Mouse (Mus musculus) intestine, embryonic 16.5 days (tissue): ENCODE results near the gene Eml5. TPM values are rescaled to one million over a fixed set of nuclear protein-coding genes. Genes with fewer than 3 reads are reported as not detected.

Source experiments
- ATAC-seq: fragments of 200-750 bp; cut with Nextera tagmentation; 2 replicates; pipeline ENCODE4 v1.8.0; 2017; ENCODE audit warnings: moderate TSS enrichment, moderate library complexity
- H3K27ac ChIP-seq: fragments of 300-500 bp; sonication (generic); 2 replicates; pipeline ENCODE4 v1.5.1; 2014; ENCODE audit warnings: mild to moderate bottlenecking, low read length
- H3K27me3 ChIP-seq: fragments of 300-500 bp; sonication (generic); replicated peaks from 2 replicates; pipeline ENCODE4 v1.6.1; 2014; ENCODE audit warnings: low read length, control low read depth, mixed read lengths; ENCODE audit not compliant: control insufficient read depth, insufficient read depth
- H3K36me3 ChIP-seq: fragments of 300-500 bp; sonication (generic); 2 replicates; pipeline ENCODE4 v1.6.1; 2014; ENCODE audit warnings: low read length, control low read depth; ENCODE audit not compliant: control insufficient read depth, insufficient read depth
- H3K4me1 ChIP-seq: fragments of 300-500 bp; sonication (generic); 2 replicates; pipeline ENCODE4 v1.6.1; 2014; ENCODE audit warnings: low read length, control low read depth, mixed read lengths; ENCODE audit not compliant: control insufficient read depth, insufficient read depth
- H3K4me2 ChIP-seq: fragments of 300-500 bp; sonication (generic); 2 replicates; pipeline ENCODE4 v1.6.1; 2014; ENCODE audit warnings: low read depth, low read length, control low read depth
- H3K4me3 ChIP-seq: fragments of 300-500 bp; sonication (generic); 2 replicates; pipeline ENCODE4 v1.5.1; 2014; ENCODE audit warnings: mild to moderate bottlenecking, low read length
- H3K9ac ChIP-seq: fragments of 300-500 bp; sonication (generic); 2 replicates; pipeline ENCODE4 v1.6.1; 2014; ENCODE audit warnings: low read depth, low read length
- H3K9me3 ChIP-seq: fragments of 300-500 bp; sonication (generic); 2 replicates; pipeline ENCODE4 v1.6.1; 2016; ENCODE audit warnings: low read length, control low read depth; ENCODE audit not compliant: control insufficient read depth
- WGBS: fragments of 180-500 bp; shearing (Covaris S2); extraction: QIAGEN DNeasy Blood & Tissue Kit; methylation state at CpG from one replicate; pipeline ENCODE4 v1.1.7; 2014; 5-methylcytosine and 5-hydroxymethylcytosine counted together
- polyA plus RNA-seq: library from polyadenylated mRNA; unstranded; fragments of >200 nt; fragmentation: Nextera tagmentation; extraction: Ambion mirVana; gene quantifications from 2 replicates; pipeline ENCODE4 v1.2.1, GENCODE M21; 2015

The Eml5 gene
- polyA plus RNA-seq, 1 experiment from 2014 or later, result 5.1 TPM

- Histone ChIP-seq H3K36me3 (no peaks in the 10 kb centered on the region), H3K4me3 (no peak overlapping the region), H3K9ac (no peak overlapping the region), H3K4me2 (no peak overlapping the region), H3K9me3 (no peaks in the 10 kb centered on the region), H3K27me3 (no peaks in the 10 kb centered on the region), H3K27ac (no peak overlapping the region), H3K4me1 (no peaks in the 10 kb centered on the region)
- 95% methylated on average over 3 of the region's 3 CpGs for WGBS
- no peak for ATAC-seq
These were observed 56.5 kb downstream of the Eml5 start for GRCm38 (mm10) chr12:98844774-98845173.

- ATAC-seq, result no peak
These were observed 61.1 kb downstream of the Eml5 start for GRCm38 (mm10) chr12:98840135-98840534.

GRCm38 (mm10) chr12:98837940-98838339 is 63.3 kb downstream of the Eml5 start:
- Histone ChIP-seq H3K4me3 (no peak overlapping the region), H3K36me3 (no peaks in the 10 kb centered on the region), H3K9me3 (no peaks in the 10 kb centered on the region), H3K4me1 (no peaks in the 10 kb centered on the region), H3K4me2 (no peak overlapping the region), H3K27ac (no peak overlapping the region), H3K9ac (no peak overlapping the region), H3K27me3 (no peaks in the 10 kb centered on the region)
- WGBS, result 88% methylated on average over 3 of the region's 3 CpGs
- ATAC-seq, result no peak

More at GRCm38 (mm10) chr12:98840135-98840534, 61.1 kb downstream of the Eml5 start:
- WGBS, result 71% methylated on average over 3 of the region's 3 CpGs
- no peaks in the 10 kb centered on the region for H3K4me1 ChIP-seq
- H3K4me3 ChIP-seq, result no peak overlapping the region
- H3K9me3 ChIP-seq, result no peaks in the 10 kb centered on the region
- no peak overlapping the region for H3K27ac ChIP-seq
- no peaks in the 10 kb centered on the region for H3K27me3 ChIP-seq
- no peaks in the 10 kb centered on the region for H3K36me3 ChIP-seq
- no peak overlapping the region for H3K4me2 ChIP-seq
- no peak overlapping the region for H3K9ac ChIP-seq

- no peak overlapping the region for H3K4me2 ChIP-seq
- no peaks in the 10 kb centered on the region for H3K4me1 ChIP-seq
- H3K27ac ChIP-seq, result no peak overlapping the region
- no peak for ATAC-seq
- H3K9ac ChIP-seq, result no peak overlapping the region
- no peak overlapping the region for H3K4me3 ChIP-seq
- H3K36me3 ChIP-seq, result no peaks in the 10 kb centered on the region
- no peaks in the 10 kb centered on the region for H3K27me3 ChIP-seq
- 91% methylated on average over 2 of the region's 2 CpGs for WGBS
- H3K9me3 ChIP-seq, result no peaks in the 10 kb centered on the region
These were observed 65.8 kb downstream of the Eml5 start for GRCm38 (mm10) chr12:98835466-98835865.

GRCm38 (mm10) chr12:98834879-98835278 is 66.4 kb downstream of the Eml5 start:
- Histone ChIP-seq H3K9me3 (no peaks in the 10 kb centered on the region), H3K4me1 (no peaks in the 10 kb centered on the region), H3K4me3 (no peak overlapping the region), H3K27me3 (no peaks in the 10 kb centered on the region), H3K4me2 (no peak overlapping the region), H3K27ac (no peak overlapping the region), H3K9ac (no peak overlapping the region), H3K36me3 (no peaks in the 10 kb centered on the region)
- WGBS, result 89% methylated on average over 2 of the region's 2 CpGs
- ATAC-seq, result no peak

GRCm38 (mm10) chr12:98833901-98834300 is 67.4 kb downstream of the Eml5 start:
- no peaks in the 10 kb centered on the region for H3K9me3 ChIP-seq
- no peak overlapping the region for H3K27ac ChIP-seq
- no peaks in the 10 kb centered on the region for H3K36me3 ChIP-seq
- 43% methylated on average over 1 of the region's 1 CpGs for WGBS
- no peak overlapping the region for H3K4me2 ChIP-seq
- ATAC-seq, result no peak
- H3K4me1 ChIP-seq, result no peaks in the 10 kb centered on the region
- no peak overlapping the region for H3K4me3 ChIP-seq
- H3K9ac ChIP-seq, result no peak overlapping the region
- no peaks in the 10 kb centered on the region for H3K27me3 ChIP-seq

GRCm38 (mm10) chr12:98832929-98833598 is 68.2 kb downstream of the Eml5 start:
- Histone ChIP-seq H3K9ac (no peak overlapping the region), H3K27ac (no peak overlapping the region), H3K27me3 (no peaks in the 10 kb centered on the region), H3K4me1 (no peaks in the 10 kb centered on the region), H3K9me3 (no peaks in the 10 kb centered on the region), H3K4me3 (no peak overlapping the region), H3K4me2 (no peak overlapping the region), H3K36me3 (no peaks in the 10 kb centered on the region)
- WGBS, result 89% methylated on average over 8 of the region's 8 CpGs
- no peak for ATAC-seq

GRCm38 (mm10) chr12:98831122-98831521 is 70.2 kb downstream of the Eml5 start:
- no peaks in the 10 kb centered on the region for H3K9me3 ChIP-seq
- no peak overlapping the region for H3K9ac ChIP-seq
- H3K27me3 ChIP-seq, result no peaks in the 10 kb centered on the region
- H3K4me3 ChIP-seq, result no peak overlapping the region
- H3K4me1 ChIP-seq, result no peaks in the 10 kb centered on the region
- no peak overlapping the region for H3K27ac ChIP-seq
- H3K4me2 ChIP-seq, result no peak overlapping the region
- WGBS, result 73% methylated on average over 7 of the region's 7 CpGs
- no peaks in the 10 kb centered on the region for H3K36me3 ChIP-seq
- no peak for ATAC-seq

- Histone ChIP-seq H3K27me3 (no peaks in the 10 kb centered on the region), H3K4me3 (no peak overlapping the region), H3K4me1 (no peaks in the 10 kb centered on the region), H3K27ac (no peak overlapping the region), H3K36me3 (no peaks in the 10 kb centered on the region), H3K4me2 (no peak overlapping the region), H3K9me3 (no peaks in the 10 kb centered on the region), H3K9ac (no peak overlapping the region)
- 95% methylated on average over 2 of the region's 2 CpGs for WGBS
- no peak for ATAC-seq
These were observed 80.5 kb downstream of the Eml5 start for GRCm38 (mm10) chr12:98820781-98821180.
